Mouse (Mus musculus): ENCODE data around the gene Mypn. TPM values are rescaled to one million over a fixed set of nuclear protein-coding genes. Genes with fewer than 3 reads are reported as not detected.

The Mypn gene
- polyA plus RNA-seq, 1 experiment = not detected

- no peak overlapping the region for H3K4me3 ChIP-seq (ENCODE audit: insufficient read depth, low read length)
- TF ChIP-seq POLR2A (IDR thresholded peaks at IDR 0.05; ENCODE audit: borderline replicate concordance, low read depth, low read length) (no peak), CTCF (IDR thresholded peaks at IDR 0.05; ENCODE audit: low read depth, low read length) (no peak)
- no peak overlapping the region for H3K27ac ChIP-seq (ENCODE audit: insufficient read depth, low read depth, low read length)
- H3K4me1 ChIP-seq (ENCODE audit: control insufficient read depth, insufficient read depth, low read length) = no peaks in the 10 kb centered on the region
These were observed 68.1 kb downstream of the Mypn start for GRCm38 (mm10) chr10:63135680-63136079.

- H3K4me1 ChIP-seq (ENCODE audit: control insufficient read depth, insufficient read depth, low read length) = no peaks in the 10 kb centered on the region
- TF ChIP-seq CTCF (IDR thresholded peaks at IDR 0.05; ENCODE audit: low read depth, low read length) (no peak), POLR2A (IDR thresholded peaks at IDR 0.05; ENCODE audit: borderline replicate concordance, low read depth, low read length) (no peak)
- no peak overlapping the region for H3K27ac ChIP-seq (ENCODE audit: insufficient read depth, low read depth, low read length)
- H3K4me3 ChIP-seq (ENCODE audit: insufficient read depth, low read length) = no peak overlapping the region
These were observed 70.4 kb downstream of the Mypn start for GRCm38 (mm10) chr10:63133326-63133725.

GRCm38 (mm10) chr10:63132356-63132755, 71.4 kb downstream of the Mypn start:
- no peaks in the 10 kb centered on the region for H3K4me1 ChIP-seq (ENCODE audit: control insufficient read depth, insufficient read depth, low read length)
- no peak for TF ChIP-seq POLR2A (IDR thresholded peaks at IDR 0.05; ENCODE audit: borderline replicate concordance, low read depth, low read length)
- TF ChIP-seq CTCF (IDR thresholded peaks at IDR 0.05; ENCODE audit: low read depth, low read length) = no peak
- no peak overlapping the region for H3K27ac ChIP-seq (ENCODE audit: insufficient read depth, low read depth, low read length)
- H3K4me3 ChIP-seq (ENCODE audit: insufficient read depth, low read length) = no peak overlapping the region

- H3K4me1 ChIP-seq (ENCODE audit: control insufficient read depth, insufficient read depth, low read length) = no peaks in the 10 kb centered on the region
- no peak overlapping the region for H3K27ac ChIP-seq (ENCODE audit: insufficient read depth, low read depth, low read length)
- H3K4me3 ChIP-seq (ENCODE audit: insufficient read depth, low read length) = no peak overlapping the region
- TF ChIP-seq POLR2A (IDR thresholded peaks at IDR 0.05; ENCODE audit: borderline replicate concordance, low read depth, low read length) (no peak), CTCF (IDR thresholded peaks at IDR 0.05; ENCODE audit: low read depth, low read length) (no peak)
These were observed 73.3 kb downstream of the Mypn start for GRCm38 (mm10) chr10:63130500-63130899.

GRCm38 (mm10) chr10:63128256-63128655, 75.5 kb downstream of the Mypn start:
- H3K27ac ChIP-seq (ENCODE audit: insufficient read depth, low read depth, low read length) = no peak overlapping the region
- TF ChIP-seq CTCF (IDR thresholded peaks at IDR 0.05; ENCODE audit: low read depth, low read length) (no peak), POLR2A (IDR thresholded peaks at IDR 0.05; ENCODE audit: borderline replicate concordance, low read depth, low read length) (no peak)
- H3K4me1 ChIP-seq (ENCODE audit: control insufficient read depth, insufficient read depth, low read length) = no peaks in the 10 kb centered on the region
- no peak overlapping the region for H3K4me3 ChIP-seq (ENCODE audit: insufficient read depth, low read length)

- no peak for TF ChIP-seq CTCF (IDR thresholded peaks at IDR 0.05; ENCODE audit: low read depth, low read length)
- no peak for TF ChIP-seq POLR2A (IDR thresholded peaks at IDR 0.05; ENCODE audit: borderline replicate concordance, low read depth, low read length)
These were observed 76.6 kb downstream of the Mypn start for GRCm38 (mm10) chr10:63127156-63127555.

GRCm38 (mm10) chr10:63126116-63126515, 77.6 kb downstream of the Mypn start:
- no peak for TF ChIP-seq CTCF (IDR thresholded peaks at IDR 0.05; ENCODE audit: low read depth, low read length)
- no peak for TF ChIP-seq POLR2A (IDR thresholded peaks at IDR 0.05; ENCODE audit: borderline replicate concordance, low read depth, low read length)
- H3K4me1 ChIP-seq (ENCODE audit: control insufficient read depth, insufficient read depth, low read length) = no peaks in the 10 kb centered on the region
- H3K4me3 ChIP-seq (ENCODE audit: insufficient read depth, low read length) = no peak overlapping the region
- H3K27ac ChIP-seq (ENCODE audit: insufficient read depth, low read depth, low read length) = no peak overlapping the region

More at GRCm38 (mm10) chr10:63127156-63127555, 76.6 kb downstream of the Mypn start:
- Histone ChIP-seq H3K4me1 (ENCODE audit: control insufficient read depth, insufficient read depth, low read length) (no peaks in the 10 kb centered on the region), H3K4me3 (ENCODE audit: insufficient read depth, low read length) (no peak overlapping the region), H3K27ac (ENCODE audit: insufficient read depth, low read depth, low read length) (no peak overlapping the region)

GRCm38 (mm10) chr10:63125343-63125742, 78.4 kb downstream of the Mypn start:
- Histone ChIP-seq H3K4me1 (ENCODE audit: control insufficient read depth, insufficient read depth, low read length) (no peaks in the 10 kb centered on the region), H3K27ac (ENCODE audit: insufficient read depth, low read depth, low read length) (no peak overlapping the region), H3K4me3 (ENCODE audit: insufficient read depth, low read length) (no peak overlapping the region)
- TF ChIP-seq CTCF (IDR thresholded peaks at IDR 0.05; ENCODE audit: low read depth, low read length) = 0 out of 2 replicates have a peak, but pooled peaks have one; percentile 15
- no peak for TF ChIP-seq POLR2A (IDR thresholded peaks at IDR 0.05; ENCODE audit: borderline replicate concordance, low read depth, low read length)

- H3K4me3 ChIP-seq (ENCODE audit: insufficient read depth, low read length) = no peak overlapping the region
- no peaks in the 10 kb centered on the region for H3K4me1 ChIP-seq (ENCODE audit: control insufficient read depth, insufficient read depth, low read length)
- no peak overlapping the region for H3K27ac ChIP-seq (ENCODE audit: insufficient read depth, low read depth, low read length)
- TF ChIP-seq CTCF (IDR thresholded peaks at IDR 0.05; ENCODE audit: low read depth, low read length) (no peak), POLR2A (IDR thresholded peaks at IDR 0.05; ENCODE audit: borderline replicate concordance, low read depth, low read length) (no peak)
These were observed 79.7 kb downstream of the Mypn start for GRCm38 (mm10) chr10:63124016-63124415.

- TF ChIP-seq POLR2A (IDR thresholded peaks at IDR 0.05; ENCODE audit: borderline replicate concordance, low read depth, low read length) (no peak), CTCF (IDR thresholded peaks at IDR 0.05; ENCODE audit: low read depth, low read length) (no peak)
- Histone ChIP-seq H3K4me3 (ENCODE audit: insufficient read depth, low read length) (no peak overlapping the region), H3K27ac (ENCODE audit: insufficient read depth, low read depth, low read length) (no peak overlapping the region), H3K4me1 (ENCODE audit: control insufficient read depth, insufficient read depth, low read length) (no peaks in the 10 kb centered on the region)
These were observed 80.6 kb downstream of the Mypn start for GRCm38 (mm10) chr10:63123141-63123540.

- Histone ChIP-seq H3K27ac (ENCODE audit: insufficient read depth, low read depth, low read length) (no peak overlapping the region), H3K4me3 (ENCODE audit: insufficient read depth, low read length) (no peak overlapping the region), H3K4me1 (ENCODE audit: control insufficient read depth, insufficient read depth, low read length) (no peaks in the 10 kb centered on the region)
- no peak for TF ChIP-seq POLR2A (IDR thresholded peaks at IDR 0.05; ENCODE audit: borderline replicate concordance, low read depth, low read length)
These were observed 81.2 kb downstream of the Mypn start for GRCm38 (mm10) chr10:63122516-63122915.
